Mouse (Mus musculus) small intestine, adult 10 weeks (tissue): Measurements from ENCODE around the gene Mgea5. TPM values are rescaled to one million over a fixed set of nuclear protein-coding genes. Genes with fewer than 3 reads are reported as not detected.

Source experiments
- polyA plus RNA-seq: library from polyadenylated mRNA; stranded (reverse); fragments of 350-450 nt; fragmentation: Illumina TruSeq; extraction: RNeasy Lipid Tissue Mini Kit (QIAGEN cat#74804); gene quantifications from one replicate; pipeline ENCODE4 v1.2.3, GENCODE M21; 2014; ENCODE audit warnings: low replicate concordance

Gene Mgea5
- 146 TPM for polyA plus RNA-seq

DNA sequence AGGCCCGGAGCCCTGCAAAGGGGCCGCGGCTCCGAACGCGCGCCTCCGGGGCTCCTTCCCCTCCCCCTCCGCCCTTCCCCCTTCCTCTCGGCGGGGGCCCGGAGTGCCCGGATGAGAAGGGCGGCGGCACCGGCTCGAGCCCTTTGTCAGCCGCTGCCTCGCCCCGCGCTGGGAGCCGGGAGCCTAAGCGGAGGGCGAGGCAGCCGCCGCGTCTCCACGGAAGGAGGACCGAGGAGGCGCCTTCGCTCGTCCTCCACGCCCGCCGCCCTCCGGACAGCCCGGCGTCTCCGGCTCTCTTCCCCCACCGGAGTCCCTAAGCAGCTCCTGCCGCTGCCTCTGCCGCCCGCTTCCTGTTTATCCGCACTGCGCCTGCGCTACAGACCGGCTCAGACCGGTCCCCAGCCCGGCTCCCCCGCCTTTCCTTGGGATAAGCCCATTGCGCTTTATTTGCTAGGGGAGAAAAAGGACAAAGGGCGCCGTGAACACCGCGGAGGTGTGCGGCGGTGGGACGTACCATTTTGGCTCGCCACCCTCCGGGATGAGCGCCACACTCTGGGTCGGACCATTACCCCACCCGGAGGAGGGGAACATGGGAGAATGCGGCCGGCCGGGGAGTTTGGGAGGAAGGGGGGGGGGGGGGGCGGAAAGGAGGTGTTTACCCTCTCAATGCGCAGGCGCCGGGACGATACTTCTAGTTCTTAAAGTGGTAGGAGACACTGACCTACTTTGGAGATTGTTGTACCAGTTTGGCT lies at the start of gene Mgea5:
Gene Mgea5 (minus strand): TSS at position 657 of the 752 bp plus-strand sequence.

DNA sequence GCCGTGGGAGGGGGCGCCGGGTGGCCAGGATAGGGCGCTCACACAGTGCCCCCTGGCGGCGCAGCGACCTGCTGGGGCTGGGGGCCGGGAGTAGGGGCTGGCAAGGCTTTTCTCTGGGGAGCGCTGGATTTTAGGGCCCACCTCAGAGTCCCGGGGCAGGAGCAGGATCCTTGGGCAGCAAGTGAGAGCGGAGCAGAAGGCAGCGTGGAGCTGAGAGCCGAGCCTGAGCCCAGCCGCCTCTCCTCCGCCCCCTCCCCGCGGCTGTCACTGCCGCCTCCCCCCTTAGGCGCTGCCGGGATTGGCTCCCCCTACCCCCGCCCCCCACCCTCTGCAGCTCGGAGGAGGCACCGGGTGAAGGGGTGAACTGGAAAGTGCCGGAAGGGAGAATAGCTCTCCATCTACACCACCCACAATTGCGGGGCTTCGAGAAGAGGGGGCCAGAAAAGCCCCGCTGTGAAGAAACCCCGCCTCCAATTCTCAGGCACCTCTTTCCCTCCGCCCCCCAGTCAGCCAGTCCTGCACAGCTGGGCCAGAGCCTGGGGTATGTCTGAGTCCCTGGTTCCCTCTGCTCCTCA lies 32.3 kb upstream of the Mgea5 start, which contains the start of gene Kcnip2:
Gene Kcnip2 (minus strand): TSS at position 231 of the 575 bp plus-strand sequence.

DNA sequence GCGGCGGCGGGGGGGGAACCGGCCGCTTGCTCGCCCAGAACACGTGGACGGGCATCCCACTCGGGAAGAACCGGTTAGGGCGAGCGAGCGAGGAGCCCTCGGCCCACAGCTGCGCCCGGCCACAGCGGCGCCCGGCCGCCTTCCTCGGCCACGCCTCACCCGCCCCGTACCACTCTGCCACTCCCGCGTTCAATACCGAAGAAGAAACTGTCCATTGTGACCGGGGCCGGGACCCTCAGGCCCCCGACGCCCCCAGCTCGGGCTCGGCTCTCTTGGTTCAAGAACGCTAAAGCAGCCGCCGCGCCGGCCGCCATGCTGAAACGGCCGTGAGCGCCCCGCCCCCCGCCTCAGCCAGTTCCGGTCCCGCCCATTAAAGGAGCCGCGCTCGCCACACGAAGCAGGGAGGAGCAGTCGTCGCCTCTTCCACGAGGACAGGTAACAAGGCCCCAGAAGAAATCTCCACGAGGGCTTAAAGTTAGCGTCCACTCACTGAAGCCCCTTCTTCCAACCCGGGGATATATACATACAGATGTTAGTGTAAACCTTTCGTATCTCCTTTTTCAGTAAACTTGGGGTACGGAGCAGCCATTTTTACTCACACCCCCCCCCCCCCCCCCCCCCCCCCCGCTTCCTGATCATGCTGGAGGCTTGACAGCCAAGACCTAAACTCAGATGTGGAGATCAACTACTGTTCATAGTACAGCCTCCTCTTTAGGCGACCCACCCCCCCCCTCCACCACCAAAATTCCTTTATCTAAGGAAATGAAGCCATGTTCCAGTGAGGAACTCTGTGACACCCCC lies 34.2 kb downstream of the Mgea5 start, which contains the start of gene Npm3:
Gene Npm3 (minus strand): TSS at position 349 of the 801 bp plus-strand sequence.

DNA sequence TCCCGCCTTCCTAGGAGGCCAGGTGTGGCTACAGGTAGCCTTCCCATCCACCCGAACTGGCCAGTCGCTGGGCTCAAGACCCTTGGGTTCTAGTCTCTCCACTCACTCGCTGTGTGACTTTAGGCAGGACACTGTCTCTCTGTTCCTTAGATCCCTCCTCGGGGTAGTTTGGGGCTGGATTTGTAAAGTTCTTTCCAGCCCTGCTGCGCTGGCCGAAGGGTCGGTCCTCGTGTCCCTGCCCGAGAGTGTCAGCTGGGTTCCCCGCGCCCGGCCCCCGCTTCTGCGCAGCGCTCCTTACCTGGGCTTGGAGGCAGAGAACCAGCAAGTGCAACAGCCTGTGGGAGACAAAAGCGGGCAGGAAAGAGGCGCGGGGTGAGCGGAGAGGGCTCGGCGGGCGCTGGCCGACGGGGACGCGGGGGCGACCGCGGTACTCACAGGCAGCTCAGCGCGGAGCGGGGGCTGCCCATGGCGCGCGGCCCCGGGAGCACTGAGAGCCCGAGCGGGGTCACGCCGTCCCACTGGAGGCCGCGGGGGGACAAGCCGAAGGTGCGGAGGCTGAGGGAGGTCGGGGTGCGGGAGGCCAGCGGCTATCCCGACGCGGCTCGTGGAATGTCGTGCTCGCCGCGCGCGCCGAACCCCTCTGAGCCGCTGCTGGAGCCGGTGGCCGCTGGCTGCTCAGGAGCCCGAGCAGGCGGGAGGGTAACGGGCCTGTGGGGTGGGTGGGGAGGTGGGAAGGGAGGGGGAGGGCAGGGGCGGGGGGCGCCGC lies 41.2 kb downstream of the Mgea5 start, which contains the start of gene Fgf8:
Gene Fgf8 (minus strand): TSS at position 698 of the 766 bp plus-strand sequence.

Other genes starting within 250 kb of the Mgea5 start
- not detected for gene Poll, start 223.3 kb downstream of the Mgea5 start, polyA plus RNA-seq
- gene Gm17018, start 223.2 kb downstream of the Mgea5 start, polyA plus RNA-seq: 0.33 TPM
- not detected for gene Fbxw4, start 123.5 kb downstream of the Mgea5 start, polyA plus RNA-seq
- gene Fgf8, start 40.9 kb downstream of the Mgea5 start, polyA plus RNA-seq: not detected
- 9.8 TPM for gene Npm3, start 34.2 kb downstream of the Mgea5 start, polyA plus RNA-seq
- 3.9 TPM for gene Kcnip2, start 32.2 kb upstream of the Mgea5 start, polyA plus RNA-seq
- gene Armh3, start 214.7 kb upstream of the Mgea5 start, polyA plus RNA-seq: 20.9 TPM
- not detected for gene Hps6, start 219.7 kb upstream of the Mgea5 start, polyA plus RNA-seq